Mouse (Mus musculus) brown adipose tissue, adult 24 weeks (tissue): ENCODE data around the gene Hoxc5. TPM values are rescaled to one million over a fixed set of nuclear protein-coding genes. Genes with fewer than 3 reads are reported as not detected.

ENCODE experiments used
- H3K27ac ChIP-seq: fragments of 200-500 bp; replicated peaks from 2 replicates; pipeline ENCODE4 v1.5.1; 2012; ENCODE audit warnings: low read depth, mild to moderate bottlenecking, low read length
- H3K4me1 ChIP-seq: fragments of 200-500 bp; 2 replicates; pipeline ENCODE4 v1.6.1; 2012; ENCODE audit warnings: low read length, mixed read lengths; ENCODE audit not compliant: control insufficient read depth, insufficient read depth, insufficient read length
- H3K4me3 ChIP-seq: fragments of 200-500 bp; 2 replicates; pipeline ENCODE4 v1.5.1; 2012; ENCODE audit warnings: low read depth, mild to moderate bottlenecking, low read length, moderate library complexity; ENCODE audit not compliant: insufficient read depth
- polyA plus RNA-seq: library from polyadenylated mRNA; stranded (reverse); fragments of >200 nt; gene quantifications from 2 replicates; pipeline ENCODE4 v1.2.4, GENCODE M21; 2012; ENCODE audit not compliant: missing spikeins, insufficient read depth, insufficient read length

Gene Hoxc5
- polyA plus RNA-seq, 1 experiment = 14.1 TPM

- Histone ChIP-seq H3K4me3 (no peak overlapping the region), H3K4me1 (0 out of 2 replicates have a peak, but pooled peaks cover 5% of the 10 kb centered on the region), H3K27ac (peak overlapping the region; percentile 35)
Measured at GRCm38 (mm10) chr15:103037579-103037978, 70.3 kb downstream of the Hoxc5 start.

GRCm38 (mm10) chr15:103038701-103039480, 71.6 kb downstream of the Hoxc5 start:
- Histone ChIP-seq H3K27ac (peak overlapping the region; percentile 29), H3K4me3 (no peak overlapping the region), H3K4me1 (0 out of 2 replicates have a peak, but pooled peaks cover 5% of the 10 kb centered on the region)

- no peak overlapping the region for H3K4me3 ChIP-seq
- 0 out of 2 replicates have a peak, but pooled peaks cover 5% of the 10 kb centered on the region for H3K4me1 ChIP-seq
- H3K27ac ChIP-seq = peak overlapping the region; percentile 29
Measured at GRCm38 (mm10) chr15:103039609-103040008, 72.4 kb downstream of the Hoxc5 start.

GRCm38 (mm10) chr15:103040601-103041000, 73.4 kb downstream of the Hoxc5 start:
- Histone ChIP-seq H3K27ac (peak overlapping the region; percentile 29), H3K4me1 (0 out of 2 replicates have a peak, but pooled peaks cover 5% of the 10 kb centered on the region), H3K4me3 (0 out of 2 replicates have a peak overlapping the region, but pooled peaks have one; percentile 0)

- Histone ChIP-seq H3K4me3 (no peak overlapping the region), H3K27ac (no peak overlapping the region), H3K4me1 (0 out of 2 replicates have a peak, but pooled peaks cover 5% of the 10 kb centered on the region)
Measured at GRCm38 (mm10) chr15:103041613-103042012, 74.4 kb downstream of the Hoxc5 start.

GRCm38 (mm10) chr15:103042209-103042608, 75.0 kb downstream of the Hoxc5 start:
- H3K27ac ChIP-seq = no peak overlapping the region
- H3K4me3 ChIP-seq = no peak overlapping the region
- 0 out of 2 replicates have a peak, but pooled peaks cover 5% of the 10 kb centered on the region for H3K4me1 ChIP-seq

- Histone ChIP-seq H3K27ac (no peak overlapping the region), H3K4me3 (no peak overlapping the region), H3K4me1 (no peaks in the 10 kb centered on the region)
Measured at GRCm38 (mm10) chr15:103051670-103052069, 84.4 kb downstream of the Hoxc5 start.

- H3K4me3 ChIP-seq = no peak overlapping the region
- H3K4me1 ChIP-seq = no peaks in the 10 kb centered on the region
- no peak overlapping the region for H3K27ac ChIP-seq
Measured at GRCm38 (mm10) chr15:103053210-103053609, 86.0 kb downstream of the Hoxc5 start.

GRCm38 (mm10) chr15:103056396-103056795, 89.2 kb downstream of the Hoxc5 start:
- Histone ChIP-seq H3K4me1 (no peaks in the 10 kb centered on the region), H3K27ac (no peak overlapping the region), H3K4me3 (no peak overlapping the region)

GRCm38 (mm10) chr15:103058715-103059114, 91.5 kb downstream of the Hoxc5 start:
- H3K27ac ChIP-seq = peak overlapping the region; percentile 95
- H3K4me3 ChIP-seq = peak overlapping the region; percentile 63
- H3K4me1 ChIP-seq = no peaks in the 10 kb centered on the region

- Histone ChIP-seq H3K27ac (peak overlapping the region; percentile 95), H3K4me1 (no peaks in the 10 kb centered on the region), H3K4me3 (peak overlapping the region; percentile 63)
Measured at GRCm38 (mm10) chr15:103059393-103059992, 92.2 kb downstream of the Hoxc5 start.

- Histone ChIP-seq H3K27ac (peak overlapping the region; percentile 95), H3K4me3 (peak overlapping the region; percentile 63), H3K4me1 (no peaks in the 10 kb centered on the region)
Measured at GRCm38 (mm10) chr15:103060021-103060340, 92.7 kb downstream of the Hoxc5 start.

GRCm38 (mm10) chr15:103060341-103061130, 93.3 kb downstream of the Hoxc5 start:
- Histone ChIP-seq H3K4me3 (peak overlapping the region; percentile 63), H3K27ac (peak overlapping the region; percentile 95)

GRCm38 (mm10) chr15:103061131-103061825, 94.0 kb downstream of the Hoxc5 start:
- H3K4me3 ChIP-seq = peak overlapping the region; percentile 63
- no peaks in the 10 kb centered on the region for H3K4me1 ChIP-seq
- H3K27ac ChIP-seq = peak overlapping the region; percentile 95

More at GRCm38 (mm10) chr15:103060341-103061130, 93.3 kb downstream of the Hoxc5 start:
- no peaks in the 10 kb centered on the region for H3K4me1 ChIP-seq
